Mouse (Mus musculus) brain, embryonic 14.5 days (tissue): ENCODE data around the gene Chst13. TPM values are rescaled to one million over a fixed set of nuclear protein-coding genes. Genes with fewer than 3 reads are reported as not detected.
A peak's percentile ranks its signal among the peaks of the same experiment; 100 is the strongest.

ENCODE experiments used
- DNase-seq: peaks from one replicate; pipeline ENCODE4 v3.0.0-alpha.2; 2011; ENCODE audit warnings: low read depth
- CTCF ChIP-seq: fragments of 200-500 bp; IDR thresholded peaks from 2 replicates; pipeline ENCODE4 v1.5.1; 2012; ENCODE audit warnings: inconsistent platforms, mild to moderate bottlenecking, moderate library complexity, borderline replicate concordance; ENCODE audit not compliant: insufficient read depth, insufficient read length; ENCODE audit errors: extremely low read depth
- POLR2A ChIP-seq: fragments of 200-500 bp; IDR thresholded peaks from 2 replicates; pipeline ENCODE4 v1.6.1; 2012; ENCODE audit warnings: mild to moderate bottlenecking, inconsistent platforms, borderline replicate concordance; ENCODE audit not compliant: poor library complexity, insufficient read depth, insufficient read length, severe bottlenecking; ENCODE audit errors: extremely low read depth
- polyA plus RNA-seq: library from polyadenylated mRNA; depleted of rRNA; stranded (reverse); fragments of >200 nt; gene quantifications from 2 replicates; pipeline ENCODE4 v1.2.3, GENCODE M21; 2012; rRNA removed

Chst13 gene
- polyA plus RNA-seq, 1 experiment = 0.34 TPM

DNA sequence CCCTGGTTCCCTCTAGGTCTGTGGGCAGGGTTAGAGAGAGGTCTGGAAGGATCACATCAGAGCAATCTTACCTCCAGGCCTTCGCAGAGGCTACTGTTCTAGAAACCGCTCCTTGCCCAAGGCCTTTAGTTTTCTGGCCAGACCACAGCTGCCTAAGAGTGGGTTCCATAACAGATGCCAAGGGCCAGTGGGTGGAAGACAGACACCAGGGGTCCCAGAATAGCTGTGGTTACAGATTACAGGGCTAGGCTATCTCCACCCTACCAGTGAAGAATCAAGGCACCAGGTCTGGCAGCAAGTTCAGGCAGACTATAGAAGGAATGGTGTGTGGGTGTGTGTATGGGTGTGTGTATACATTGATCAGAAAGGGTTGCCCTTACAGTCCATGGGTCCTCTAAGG, 6.0 kb downstream of the Chst13 start:
- no peak for TF ChIP-seq CTCF
- TF ChIP-seq POLR2A = no peak
- no peak for DNase-seq

DNA sequence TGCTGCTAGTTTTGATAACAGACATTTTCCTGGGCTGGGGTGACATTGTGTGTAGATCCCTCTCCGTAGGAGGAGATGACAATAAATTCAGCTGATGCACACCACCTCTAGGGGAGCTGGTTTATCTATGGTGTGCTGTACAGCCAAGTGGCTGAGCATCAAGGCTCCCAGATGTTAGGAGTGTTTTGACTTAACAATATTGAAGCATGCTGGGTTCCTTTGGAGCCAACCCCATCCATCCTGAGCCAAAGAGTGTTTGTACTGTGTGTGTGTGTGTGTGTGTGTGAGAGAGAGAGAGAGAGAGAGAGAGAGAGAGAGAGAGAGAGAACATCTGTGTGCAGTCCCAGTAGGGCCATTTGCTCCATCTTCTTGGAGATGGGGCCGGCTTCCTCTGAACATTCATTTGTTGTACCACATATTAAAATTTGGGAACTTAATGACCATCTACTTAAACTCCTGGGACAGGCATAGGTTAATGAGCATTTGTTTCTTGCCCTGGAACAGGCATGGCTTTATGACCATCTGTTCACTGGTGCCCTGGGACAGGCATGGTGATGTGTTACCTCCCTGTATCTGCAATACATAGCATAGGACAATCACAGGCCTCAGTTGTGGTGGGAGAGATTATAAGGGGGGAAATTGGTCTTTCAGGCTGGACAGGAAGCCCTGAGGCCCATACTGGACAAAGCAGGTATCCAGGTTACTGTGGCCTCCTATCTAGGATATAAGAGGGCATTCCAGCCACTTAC, 7.3 kb downstream of the Chst13 start:
- no peak for DNase-seq
- no peak for TF ChIP-seq POLR2A
- no peak for TF ChIP-seq CTCF

DNA sequence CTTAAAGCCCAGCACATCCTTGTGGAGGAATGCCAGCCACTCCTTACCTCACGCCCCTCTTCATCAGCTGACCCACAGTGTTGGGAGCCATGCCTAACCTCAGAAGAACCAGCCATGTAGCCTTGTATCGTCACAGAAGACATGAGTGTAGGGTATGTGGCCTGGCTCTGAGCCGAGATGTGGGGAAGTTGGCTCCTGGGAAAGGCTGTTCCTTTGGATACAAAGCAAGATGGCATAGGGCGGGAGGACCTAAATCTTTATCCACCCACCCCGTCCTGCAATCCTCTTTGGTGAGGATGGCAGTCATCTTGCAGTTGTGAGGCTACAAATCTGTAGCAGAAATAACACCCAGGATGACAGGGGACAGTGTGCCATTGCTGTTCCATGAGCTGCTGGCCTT, 9.0 kb downstream of the Chst13 start:
- TF ChIP-seq POLR2A (no peak), CTCF (no peak)
- DNase-seq = no peak

DNA sequence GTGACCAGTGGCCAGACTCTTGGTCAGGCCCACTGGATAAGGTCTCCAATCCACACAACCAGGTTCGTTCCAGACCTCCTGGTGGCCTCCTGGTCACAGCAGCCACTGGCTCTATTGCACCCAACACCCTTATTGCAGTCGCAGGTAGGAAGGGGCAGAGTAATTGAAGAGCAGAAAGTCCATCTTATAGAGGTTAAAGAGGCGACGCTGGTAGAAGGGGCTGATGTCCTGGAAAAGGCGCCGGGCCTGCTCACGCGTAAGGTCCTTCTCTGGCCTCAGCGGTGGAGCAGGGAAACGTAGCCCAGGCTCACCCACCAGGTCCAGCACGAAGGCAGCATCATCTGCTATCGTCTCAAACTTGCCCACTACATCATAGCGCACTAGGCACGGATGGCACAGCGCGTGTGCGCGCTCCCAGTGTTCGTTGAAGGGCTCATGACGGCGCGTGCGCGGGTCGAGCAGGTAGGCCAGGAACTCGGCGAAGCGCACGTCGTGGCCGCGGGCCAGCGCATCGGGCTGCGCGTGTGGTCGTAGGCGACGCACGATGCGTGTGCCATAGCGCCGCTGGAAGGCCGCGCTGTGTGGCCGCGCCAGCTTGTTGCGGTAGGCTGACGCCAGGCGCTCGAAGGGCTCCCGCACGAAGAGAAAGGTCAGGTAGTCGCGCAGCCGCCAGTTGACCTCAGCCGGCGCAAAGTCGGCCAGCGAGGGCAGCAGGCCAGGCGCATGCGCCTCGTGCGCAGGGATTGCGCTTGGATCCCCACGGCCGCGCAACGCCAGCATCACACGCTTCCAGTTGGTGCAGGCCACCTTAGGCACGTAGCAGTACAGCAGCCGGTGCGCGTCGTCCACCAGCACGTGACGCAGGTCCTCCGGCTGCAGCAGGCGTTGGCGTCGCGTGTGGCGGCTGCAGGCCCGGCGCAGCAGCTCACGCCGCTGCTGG, 15.9 kb downstream of the Chst13 start:
- DNase-seq = no peak
- TF ChIP-seq CTCF (no peak), POLR2A (no peak)

DNA sequence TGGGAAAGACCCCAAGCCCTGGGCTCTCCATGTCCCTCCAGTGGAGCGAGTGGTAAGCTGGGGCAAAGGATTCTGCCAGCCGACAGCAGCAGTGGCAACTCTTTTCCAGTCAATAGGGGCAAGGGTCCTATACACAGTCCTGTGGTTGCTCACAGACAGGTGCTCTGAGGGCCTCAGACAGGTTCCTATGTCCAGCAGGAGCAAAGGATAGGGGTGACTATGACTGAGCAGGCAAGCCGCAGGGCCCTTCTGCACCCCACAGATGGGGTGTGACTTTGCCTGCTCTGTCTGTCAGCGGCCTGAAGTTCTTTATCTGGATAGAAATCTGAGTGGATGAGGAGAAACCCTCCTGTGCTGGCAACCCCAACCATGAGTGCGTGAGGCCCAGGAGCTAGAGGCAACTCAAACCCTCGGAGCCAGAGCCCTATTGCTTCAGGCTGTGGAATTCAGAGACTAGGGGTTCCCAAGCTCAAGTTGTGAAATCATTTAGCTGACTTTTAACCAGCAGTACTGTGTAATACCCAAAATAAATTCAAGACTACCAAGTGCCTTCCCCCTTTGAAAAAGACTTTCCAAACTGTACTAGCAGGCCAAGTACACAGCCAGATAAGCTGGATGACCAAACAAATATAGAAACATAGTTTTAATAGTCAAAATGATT, 18.5 kb downstream of the Chst13 start:
- no peak for DNase-seq
- TF ChIP-seq POLR2A (no peak), CTCF (no peak)

DNA sequence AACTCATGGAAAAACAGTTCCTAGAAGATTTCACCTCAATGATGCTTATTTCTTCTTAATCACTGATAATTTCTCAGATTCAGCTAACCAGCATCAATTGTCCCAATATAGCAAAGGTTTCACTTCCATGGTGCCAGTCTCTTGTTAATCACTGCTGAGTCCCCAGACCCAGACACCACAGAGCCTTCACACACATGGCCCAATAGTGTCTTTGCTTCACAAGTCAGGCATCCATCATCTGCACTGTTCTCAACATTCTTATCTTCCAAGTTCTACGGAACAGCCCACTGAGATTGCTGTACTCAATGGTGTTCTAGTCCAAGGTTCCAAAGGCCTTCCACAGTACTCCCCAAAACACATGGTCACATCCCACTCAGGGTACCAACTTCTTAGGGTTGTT, 24.1 kb downstream of the Chst13 start, which contains the start of gene BC048671:
Gene BC048671, plus strand, starts transcription at position 301 of the 400 bp plus-strand sequence.
- TF ChIP-seq CTCF (no peak), POLR2A (no peak)
- no peak for DNase-seq

DNA sequence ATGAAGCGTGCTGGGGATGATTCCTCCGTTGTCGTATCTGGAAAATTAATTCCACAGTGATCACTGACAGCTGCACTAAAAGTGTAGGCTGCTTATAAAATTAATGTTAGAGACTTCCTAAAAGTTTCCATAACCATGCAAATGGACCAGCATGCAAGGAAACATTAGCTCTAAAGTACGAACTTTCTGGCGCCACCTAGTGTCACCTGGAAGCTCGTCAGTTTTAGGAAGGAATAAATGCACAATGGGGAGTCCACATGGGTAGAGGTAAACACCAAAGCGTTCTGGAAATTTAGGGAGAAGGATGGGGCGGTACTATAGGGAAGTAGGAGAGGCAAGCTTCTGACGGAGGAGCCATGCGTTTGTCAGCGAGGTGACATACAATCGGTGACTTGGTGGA, 36.7 kb downstream of the Chst13 start:
- TF ChIP-seq POLR2A = no peak
- peak; percentile 35; the same call in 1 of the 2 replicates for TF ChIP-seq CTCF
- DNase-seq = peak; percentile 7

Other genes starting within 250 kb of the Chst13 start
- gene Vmn1r49, start 246.7 kb downstream of the Chst13 start, polyA plus RNA-seq = not detected in 2 replicates
- not detected in 2 replicates for gene Vmn1r50, start 223.8 kb downstream of the Chst13 start, polyA plus RNA-seq
- not detected in 2 replicates for gene Vmn1r51, start 202.6 kb downstream of the Chst13 start, polyA plus RNA-seq
- not detected in 2 replicates for gene Vmn1r52, start 150.4 kb downstream of the Chst13 start, polyA plus RNA-seq
- gene V1ra8, start 122.4 kb downstream of the Chst13 start, polyA plus RNA-seq = not detected in 2 replicates
- gene Vmn1r53, start 100.7 kb downstream of the Chst13 start, polyA plus RNA-seq = 0.12 TPM in 1 of 2 replicates, not detected in the other
- not detected in 2 replicates for gene Vmn1r54, start 78.9 kb downstream of the Chst13 start, polyA plus RNA-seq
- gene BC048671, start 24.0 kb downstream of the Chst13 start, polyA plus RNA-seq = not detected in 2 replicates
- gene Uroc1, start 8.1 kb upstream of the Chst13 start, polyA plus RNA-seq = 0.03 TPM in 1 of 2 replicates, not detected in the other
- 22.9 and 24.0 TPM in 2 replicates for gene Zxdc, start 44.3 kb upstream of the Chst13 start, polyA plus RNA-seq
- 10.1 and 12.7 TPM in 2 replicates for gene Cfap100, start 103.6 kb upstream of the Chst13 start, polyA plus RNA-seq
- gene Klf15, start 137.4 kb upstream of the Chst13 start, polyA plus RNA-seq = 11.8 and 12.6 TPM in 2 replicates
- gene Aldh1l1, start 161.2 kb upstream of the Chst13 start, polyA plus RNA-seq = 20.4 and 33.6 TPM in 2 replicates